Mouse (Mus musculus) embryonic fibroblast, embryonic 13.5 days (primary cell): ENCODE data around the gene Crygs.

ENCODE experiments used
- CTCF ChIP-seq: IDR thresholded peaks from 2 replicates; pipeline ENCODE4 v1.5.1; 2011; ENCODE audit warnings: mild to moderate bottlenecking, control low read depth, low read length, moderate library complexity, borderline replicate concordance; ENCODE audit not compliant: insufficient read depth
- POLR2A ChIP-seq: IDR thresholded peaks from 2 replicates; pipeline ENCODE4 v1.6.1; 2011; ENCODE audit warnings: low read depth, mild to moderate bottlenecking, control low read depth, low read length, moderate library complexity

- TF ChIP-seq CTCF, result 0 out of 2 replicates have a peak, but pooled peaks have one; percentile 27
- TF ChIP-seq POLR2A, result no peak
Measured at GRCm38 (mm10) chr16:22795497-22795896, 15.9 kb downstream of the Crygs start.
